Mouse (Mus musculus): ENCODE data around the gene Camta1.

Gene Camta1

GRCm38 (mm10) chr4:151738875-151739274 is 122.8 kb downstream of the Camta1 start:
- no peak for DNase-seq (ENCODE audit: low read depth, low spot score)

- DNase-seq (ENCODE audit: low read depth, low spot score): no peak
These were observed 123.4 kb downstream of the Camta1 start for GRCm38 (mm10) chr4:151738280-151738679.

- DNase-seq (ENCODE audit: low read depth, low spot score): no peak
These were observed 129.0 kb downstream of the Camta1 start for GRCm38 (mm10) chr4:151732668-151733067.

- DNase-seq (ENCODE audit: low read depth, low spot score): no peak
These were observed 131.5 kb downstream of the Camta1 start for GRCm38 (mm10) chr4:151730037-151730759.

GRCm38 (mm10) chr4:151729116-151729515 is 132.6 kb downstream of the Camta1 start:
- DNase-seq (ENCODE audit: low read depth, low spot score): no peak

- no peak for DNase-seq (ENCODE audit: low read depth, low spot score)
These were observed 133.1 kb downstream of the Camta1 start for GRCm38 (mm10) chr4:151728391-151729065.

- DNase-seq (ENCODE audit: low read depth, low spot score): no peak
These were observed 135.3 kb downstream of the Camta1 start for GRCm38 (mm10) chr4:151726396-151726795.

GRCm38 (mm10) chr4:151724897-151725296 is 136.8 kb downstream of the Camta1 start:
- DNase-seq (ENCODE audit: low read depth, low spot score): no peak

GRCm38 (mm10) chr4:151720722-151721467 is 140.8 kb downstream of the Camta1 start:
- no peak for DNase-seq (ENCODE audit: low read depth, low spot score)

- DNase-seq (ENCODE audit: low read depth, low spot score): no peak
These were observed 142.7 kb downstream of the Camta1 start for GRCm38 (mm10) chr4:151718866-151719475.

GRCm38 (mm10) chr4:151717864-151718263 is 143.8 kb downstream of the Camta1 start:
- no peak for DNase-seq (ENCODE audit: low read depth, low spot score)

- DNase-seq (ENCODE audit: low read depth, low spot score): no peak
These were observed 148.0 kb downstream of the Camta1 start for GRCm38 (mm10) chr4:151713714-151714113.

GRCm38 (mm10) chr4:151711406-151711805 is 150.3 kb downstream of the Camta1 start:
- DNase-seq (ENCODE audit: low read depth, low spot score): no peak

GRCm38 (mm10) chr4:151710522-151710921 is 151.2 kb downstream of the Camta1 start:
- DNase-seq (ENCODE audit: low read depth, low spot score): no peak

- no peak for DNase-seq (ENCODE audit: low read depth, low spot score)
These were observed 152.4 kb downstream of the Camta1 start for GRCm38 (mm10) chr4:151709269-151709668.

- no peak for DNase-seq (ENCODE audit: low read depth, low spot score)
These were observed 158.5 kb downstream of the Camta1 start for GRCm38 (mm10) chr4:151703069-151703735.

- DNase-seq (ENCODE audit: low read depth, low spot score): no peak
These were observed 159.2 kb downstream of the Camta1 start for GRCm38 (mm10) chr4:151702463-151702862.

GRCm38 (mm10) chr4:151695984-151696383 is 165.7 kb downstream of the Camta1 start:
- DNase-seq (ENCODE audit: low read depth, low spot score): no peak

GRCm38 (mm10) chr4:151694531-151694930 is 167.1 kb downstream of the Camta1 start:
- no peak for DNase-seq (ENCODE audit: low read depth, low spot score)

GRCm38 (mm10) chr4:151694047-151694446 is 167.6 kb downstream of the Camta1 start:
- no peak for DNase-seq (ENCODE audit: low read depth, low spot score)

- DNase-seq (ENCODE audit: low read depth, low spot score): no peak
These were observed 171.6 kb downstream of the Camta1 start for GRCm38 (mm10) chr4:151690041-151690440.

Data from CD4-positive, CD25-positive, alpha-beta regulatory T cell, adult 2 months (primary cell).